In the genomic region with DNA sequence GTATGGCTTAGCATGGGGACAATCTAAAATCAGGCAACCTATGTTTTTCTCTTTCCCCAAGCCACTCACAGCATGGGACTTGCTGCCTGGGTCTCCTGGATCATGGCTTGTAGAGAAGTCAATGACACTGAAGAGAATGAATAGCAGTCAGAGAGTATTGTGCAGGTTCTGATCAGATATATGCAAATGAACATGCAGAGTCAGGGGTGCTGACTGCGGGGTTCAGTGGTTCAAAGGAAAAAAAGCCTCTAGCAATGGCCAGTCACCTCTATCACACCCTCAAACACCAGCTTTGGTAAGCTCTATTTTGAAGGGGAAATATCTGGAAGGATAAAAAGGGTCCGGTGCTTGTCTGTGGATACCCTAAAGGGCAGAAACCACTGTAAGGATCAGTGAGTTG, we compare ENCODE assay signal across 27 mouse cellular contexts.
"Had no signal": no experiment of that assay in that cellular context is flagged by ENCODE, and none has a peak within 500 bp of the region (broad histone marks: within the 10 kb centered on the region; RNA-seq: fewer than 3 reads in every experiment).

No protein-coding gene starts in this region.

- H3K9ac ChIP-seq: heart, embryonic 13.5 days; heart, embryonic 15.5 days; hindbrain, embryonic 12.5 days; hindbrain, embryonic 14.5 days; intestine, embryonic 15.5 days; liver, embryonic 13.5 days had no signal

- H3K27me3 ChIP-seq: heart, embryonic 13.5 days; heart, embryonic 15.5 days; hindbrain, embryonic 12.5 days; intestine, embryonic 15.5 days; liver, embryonic 13.5 days had no signal

- H3K4me1 ChIP-seq: heart, embryonic 13.5 days; heart, embryonic 15.5 days; hindbrain, embryonic 10.5 days; hindbrain, embryonic 12.5 days; intestine, embryonic 15.5 days had no signal

- ATAC-seq: hindbrain, embryonic 16.5 days; inflammation-experienced regulatory T-cells, adult 6 months; intestine, embryonic 15.5 days; intestine, postnatal 0 days had no signal

- H3K27ac ChIP-seq: heart, adult 2 months; heart, embryonic 13.5 days; heart, embryonic 15.5 days; hindbrain, embryonic 10.5 days; hindbrain, embryonic 12.5 days; hindbrain, embryonic 14.5 days; intestine, embryonic 15.5 days; kidney, postnatal 0 days; liver, embryonic 13.5 days had no signal

- H3K9me3 ChIP-seq: heart, embryonic 13.5 days; heart, embryonic 15.5 days; hindbrain, embryonic 10.5 days; hindbrain, embryonic 12.5 days; intestine, embryonic 15.5 days; liver, embryonic 13.5 days had no signal

- H3K36me3 ChIP-seq: heart, embryonic 13.5 days; heart, embryonic 15.5 days; hindbrain, embryonic 10.5 days; hindbrain, embryonic 12.5 days; intestine, embryonic 15.5 days; liver, embryonic 13.5 days had no signal

- DNase-seq: gastrocnemius, adult 2 months; gastrocnemius, postnatal 10 days; gastrocnemius, postnatal 25 days; heart, adult 2 months; heart, postnatal 14 days; heart, postnatal 36 days; kidney, adult 18-20 months; kidney, adult 8-10 months; kidney, postnatal 14 days; kidney, postnatal 36 days; layer of hippocampus, adult 9-11 months; layer of hippocampus, postnatal 36 days; left cerebral cortex, postnatal 4 days; liver; liver, embryonic 13.5 days had no signal

- H3K4me2 ChIP-seq: heart, embryonic 11.5 days; heart, embryonic 13.5 days; heart, embryonic 15.5 days; hindbrain, embryonic 12.5 days; hindbrain, embryonic 14.5 days; intestine, embryonic 15.5 days; liver, embryonic 11.5 days; liver, embryonic 13.5 days had no signal

- H3K4me3 ChIP-seq: gastrocnemius, adult 2 months; heart, adult 2 months; heart, embryonic 13.5 days; heart, embryonic 15.5 days; hindbrain, embryonic 10.5 days; hindbrain, embryonic 12.5 days; intestine, embryonic 15.5 days; liver, embryonic 13.5 days had no signal
